Mouse (Mus musculus): ENCODE data around the gene Fbxl3.

The Fbxl3 gene

DNA sequence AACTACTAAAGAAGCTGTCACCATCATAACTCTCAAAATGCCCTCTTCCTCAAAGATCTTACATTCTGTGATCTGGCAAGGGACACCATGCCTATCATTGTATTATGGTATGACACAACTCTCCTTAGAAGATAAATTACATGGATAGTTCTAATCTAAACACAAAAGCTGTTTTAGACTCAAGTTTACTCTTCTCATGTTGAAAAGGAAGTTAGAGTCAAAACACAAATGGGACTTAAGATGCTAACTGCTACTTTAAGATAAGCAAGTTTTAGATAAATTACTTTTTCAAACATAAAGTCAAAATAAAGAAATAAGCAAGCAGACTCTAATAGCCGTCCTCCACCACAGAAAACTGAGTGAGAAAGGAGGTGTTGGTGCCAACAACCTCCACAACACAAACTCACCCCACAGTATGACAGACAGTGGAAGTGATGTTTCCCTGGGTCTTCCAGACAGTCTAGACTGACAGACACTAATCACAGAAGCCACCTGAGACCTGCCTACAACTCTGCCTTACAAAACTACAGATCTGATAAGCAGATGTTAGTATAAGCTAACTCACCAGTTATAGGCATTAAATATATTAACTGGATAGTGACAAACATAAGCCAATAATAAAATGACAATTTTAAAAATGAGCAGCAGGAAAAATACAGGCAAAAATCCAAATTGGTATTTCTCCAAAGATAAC lies 13.4 kb downstream of the Fbxl3 start:
- no peak for DNase-seq (ENCODE audit: low spot score in 2 of 2)

DNA sequence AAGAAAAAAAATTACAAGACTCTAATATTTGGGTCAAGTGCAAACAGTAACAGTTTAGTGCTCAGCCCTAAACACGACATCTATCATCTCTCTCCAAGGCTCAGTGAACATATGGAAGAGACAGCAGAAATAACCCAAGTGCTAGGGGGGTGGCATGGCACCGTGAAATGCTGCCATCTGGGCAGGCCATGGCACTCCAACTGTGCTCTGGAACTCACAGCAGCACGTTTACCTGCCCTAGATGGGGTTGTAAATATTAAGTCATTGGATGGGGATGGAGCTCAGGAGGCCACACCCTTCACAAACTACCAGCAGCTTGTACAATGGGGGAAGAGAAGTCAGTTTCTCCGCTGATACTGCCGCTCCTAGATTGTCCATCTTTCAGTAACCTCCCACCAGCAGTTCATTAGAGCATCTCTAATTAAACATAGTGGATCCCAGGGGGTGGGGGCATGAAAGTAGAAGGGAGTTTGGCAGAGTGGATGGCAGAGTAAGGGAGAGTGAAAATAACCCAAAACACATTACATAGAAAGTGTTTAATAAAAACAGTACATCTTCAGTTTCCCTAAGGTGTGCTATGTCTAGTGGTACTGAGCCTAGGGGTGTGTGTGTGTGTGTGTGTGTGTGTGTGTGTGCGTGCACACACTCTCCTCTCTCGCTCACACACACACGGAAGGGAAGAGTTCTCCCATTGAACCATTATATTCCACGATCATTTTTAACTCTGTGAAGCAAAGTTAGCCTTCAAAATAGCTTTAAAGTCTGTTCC lies 20.0 kb downstream of the Fbxl3 start:
- no peak for DNase-seq (ENCODE audit: low spot score in 2 of 2)

DNA sequence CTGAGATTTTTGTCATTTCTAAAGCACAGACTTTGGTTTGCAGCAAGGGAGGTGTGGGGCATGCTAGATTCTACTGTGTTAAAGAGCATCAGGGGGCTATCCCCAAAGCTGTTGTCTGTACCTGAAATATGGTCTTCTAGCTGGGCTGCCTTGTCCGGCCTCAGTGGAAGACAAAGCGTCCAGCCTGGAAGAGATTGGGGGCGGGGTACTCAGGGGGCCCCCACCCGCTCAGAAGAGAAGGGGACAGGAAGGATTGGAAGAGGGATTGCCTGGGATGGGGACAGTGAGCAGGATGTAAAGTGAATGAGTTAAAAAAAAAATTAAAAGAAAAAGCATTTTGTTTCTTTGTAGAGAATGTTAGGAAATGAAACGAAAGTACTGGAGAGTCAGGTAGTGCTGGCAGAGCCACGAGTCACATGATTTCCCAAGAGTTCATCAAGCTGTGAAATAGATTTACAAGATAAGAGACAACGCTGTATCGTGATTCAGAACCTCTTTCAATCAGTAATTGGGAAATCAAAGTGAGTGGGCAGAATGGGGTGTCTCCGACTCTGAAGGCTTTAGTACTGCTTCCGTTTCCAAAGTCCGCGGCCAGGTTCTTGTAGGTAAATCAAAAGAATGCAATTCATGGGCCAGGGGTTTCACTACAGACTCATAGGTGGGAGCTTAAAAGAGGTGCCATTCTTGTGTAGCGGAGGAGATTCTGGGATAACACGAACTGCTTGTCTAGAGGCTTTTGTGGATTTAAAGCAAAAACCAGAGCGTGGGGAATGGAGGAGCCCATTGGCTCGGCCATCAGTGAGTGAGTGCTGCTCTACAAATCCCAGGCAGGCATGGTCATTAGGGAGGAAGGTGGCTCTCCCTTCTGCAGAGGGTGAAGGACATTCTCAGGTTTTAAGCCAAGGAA lies 21.1 kb downstream of the Fbxl3 start:
- DNase-seq (ENCODE audit: low spot score in 2 of 2): no peak

DNA sequence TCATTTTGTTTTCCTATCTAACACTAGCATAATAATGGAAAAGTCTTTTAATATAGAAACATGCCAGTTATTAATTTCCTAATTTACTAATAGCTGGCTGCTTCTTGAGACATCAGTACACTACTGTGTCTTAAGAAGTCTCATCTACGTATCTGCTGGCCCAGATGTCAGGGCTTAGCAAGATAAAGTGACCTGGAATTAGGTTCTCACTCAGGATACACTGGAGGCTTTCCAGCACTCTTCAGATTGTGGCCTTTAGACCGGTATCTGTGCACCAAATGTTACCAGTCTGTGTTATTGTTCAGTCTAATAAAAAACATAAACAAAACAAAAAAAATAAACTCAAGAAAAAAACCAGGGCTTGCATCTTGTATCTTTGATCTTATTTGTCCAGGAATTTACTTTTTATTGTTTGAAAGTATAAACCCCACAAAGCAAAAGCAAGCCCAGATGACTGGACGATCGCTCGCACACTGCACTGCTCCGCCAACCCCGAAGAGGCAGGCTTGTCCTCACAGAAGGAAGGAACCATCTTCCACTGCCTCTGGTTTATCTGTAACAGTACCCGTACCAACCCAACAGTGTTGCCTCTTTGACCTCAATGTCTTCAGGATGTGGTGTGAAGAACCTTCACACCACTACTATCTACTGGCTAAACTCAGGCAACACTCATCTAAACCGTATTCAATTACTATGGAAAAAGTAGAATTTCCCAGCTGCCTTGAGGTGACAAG lies 21.9 kb downstream of the Fbxl3 start:
- DNase-seq (ENCODE audit: low spot score in 2 of 2): no peak

DNA sequence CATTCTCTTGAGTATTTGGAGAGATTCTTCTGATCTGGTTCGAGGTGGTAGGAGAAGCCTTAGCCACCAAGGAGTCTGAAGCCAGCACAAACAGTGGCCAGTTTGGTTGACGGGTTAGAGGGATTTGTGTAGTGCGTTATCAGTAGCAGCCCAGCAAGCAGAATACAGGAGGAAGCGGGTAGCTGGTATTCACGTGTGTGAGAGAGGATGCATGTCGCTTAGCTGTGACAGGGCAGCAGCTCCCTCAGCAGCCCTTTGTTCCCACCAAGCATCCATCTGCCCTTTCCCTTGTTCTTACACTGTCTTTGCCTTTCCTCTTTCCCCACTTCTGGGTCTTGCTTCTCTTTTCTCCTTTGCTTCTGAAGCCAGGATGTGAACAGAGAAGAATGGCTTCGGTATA lies 24.2 kb downstream of the Fbxl3 start:
- no peak for DNase-seq (ENCODE audit: low spot score in 2 of 2)

DNA sequence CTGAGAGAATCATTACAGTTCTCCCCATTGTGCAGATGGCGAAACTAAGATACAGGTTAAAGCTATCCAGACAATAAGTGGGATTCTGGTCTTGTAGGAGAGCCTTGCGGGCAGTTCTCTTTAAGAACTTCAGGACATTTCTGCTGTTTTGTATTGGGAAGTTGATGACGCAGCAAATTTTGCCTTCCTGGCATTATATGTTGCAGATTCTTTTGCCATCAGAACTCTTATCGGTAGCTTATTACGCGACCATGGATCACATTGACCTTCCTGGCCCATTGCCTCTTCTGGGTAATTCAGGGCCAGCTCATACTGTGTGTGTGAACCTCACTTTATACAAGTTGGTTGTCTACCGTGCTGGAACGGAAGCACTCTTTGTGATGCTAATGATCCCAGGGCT lies 25.5 kb downstream of the Fbxl3 start:
- DNase-seq (ENCODE audit: low spot score in 2 of 2): no peak

DNA sequence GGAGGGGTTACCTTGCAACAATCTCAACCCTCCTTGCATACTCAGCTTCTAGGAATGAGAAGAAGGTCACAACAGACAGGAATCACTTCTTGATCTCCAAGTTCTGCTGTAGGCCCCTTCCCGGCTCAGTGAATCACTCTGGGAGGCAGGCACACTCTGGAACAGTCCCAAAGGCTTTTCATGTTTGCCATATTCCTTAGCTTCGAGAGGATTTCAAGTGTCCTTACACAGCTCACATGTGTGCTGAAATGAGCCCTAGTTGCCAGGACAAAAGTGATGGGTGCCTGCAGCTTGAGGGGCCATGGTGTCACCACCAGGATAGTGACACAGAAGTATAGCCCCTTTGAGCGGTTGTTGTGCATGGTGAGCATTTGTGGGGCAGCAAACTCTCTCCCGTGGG lies 26.6 kb downstream of the Fbxl3 start:
- DNase-seq (ENCODE audit: low spot score in 2 of 2): no peak

DNA sequence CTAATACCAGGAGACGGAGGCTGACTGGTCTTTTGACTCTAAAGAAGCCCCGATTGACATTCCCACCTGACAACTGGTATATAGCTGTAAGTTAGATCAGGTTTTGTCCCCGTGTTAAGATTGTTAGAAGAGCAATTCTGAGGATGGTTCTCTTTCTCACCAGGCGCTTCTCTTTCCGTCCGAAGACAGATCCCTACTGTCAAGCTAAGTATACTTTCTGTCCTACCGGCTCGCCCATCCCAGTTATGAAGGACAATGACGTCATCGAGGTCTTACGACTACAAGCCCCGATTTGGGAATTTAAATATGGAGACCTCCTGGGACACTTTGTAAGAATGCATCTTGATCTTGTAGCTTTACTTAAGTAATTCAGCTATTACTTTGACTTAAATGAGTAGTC lies 27.9 kb downstream of the Fbxl3 start:
- DNase-seq (ENCODE audit: low spot score in 2 of 2): no peak

DNA sequence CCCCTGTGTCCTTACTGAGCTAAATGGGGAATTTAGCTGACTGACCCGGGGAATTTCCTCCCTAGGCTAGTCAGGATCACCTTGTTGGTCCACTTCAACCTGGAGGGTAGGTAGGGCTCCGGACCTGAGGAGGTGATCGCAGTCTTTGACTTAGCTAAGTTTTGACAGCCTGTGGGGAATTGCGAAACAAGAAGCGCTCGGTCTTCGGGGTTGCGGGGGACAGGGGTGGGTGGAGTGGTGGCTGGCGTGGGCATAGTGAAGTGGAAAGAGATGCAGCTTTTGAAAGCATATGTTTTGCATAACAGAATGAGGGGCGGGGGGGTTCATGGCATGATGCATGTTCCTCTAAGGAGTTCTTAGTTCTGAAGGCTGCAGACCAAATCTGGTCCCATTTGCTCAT lies 28.6 kb downstream of the Fbxl3 start:
- peak; percentile 50 to 51 for DNase-seq (ENCODE audit: low spot score in 2 of 2)

DNA sequence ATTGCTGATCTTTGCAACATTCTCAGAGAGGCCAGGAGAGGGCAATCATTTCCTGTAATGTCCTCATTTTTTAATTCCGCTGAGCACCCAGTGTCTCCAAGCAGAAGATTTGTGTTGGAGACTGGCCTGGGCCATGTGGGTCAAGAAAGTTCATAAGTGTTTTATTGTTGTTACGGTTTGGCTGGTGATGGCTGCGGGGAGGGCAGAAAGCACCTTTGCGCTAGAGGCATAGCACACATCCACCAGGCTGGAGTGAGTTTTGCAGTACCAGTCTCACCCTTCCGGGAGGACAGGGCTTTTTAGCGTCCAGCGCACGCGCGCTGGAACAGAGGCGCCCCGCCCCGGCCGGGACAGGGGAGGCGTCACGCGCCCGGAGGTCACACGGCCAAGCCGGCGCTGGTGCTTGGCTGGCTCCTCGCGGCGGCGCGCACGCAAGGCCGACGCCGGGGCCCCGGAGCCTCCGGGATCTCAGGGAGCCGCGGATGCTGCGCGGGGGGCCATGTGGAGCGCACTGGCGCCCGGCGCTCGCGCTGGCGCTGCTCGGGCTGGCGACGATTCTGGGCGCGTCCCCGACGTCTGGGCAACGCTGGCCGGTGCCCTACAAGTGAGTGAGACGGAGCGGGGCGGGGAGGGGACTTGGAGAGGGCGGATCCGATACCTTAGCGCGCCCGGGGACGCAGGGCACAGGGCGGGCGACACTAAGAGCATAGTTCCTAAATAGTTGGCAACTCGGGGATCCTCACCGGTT lies 29.3 kb downstream of the Fbxl3 start, which contains the start of gene Cln5:
Gene Cln5 (plus strand): TSS at position 353 of the 748 bp plus-strand sequence.
- peak; percentile 82 to 94 for DNase-seq (ENCODE audit: low spot score in 2 of 2)

DNA sequence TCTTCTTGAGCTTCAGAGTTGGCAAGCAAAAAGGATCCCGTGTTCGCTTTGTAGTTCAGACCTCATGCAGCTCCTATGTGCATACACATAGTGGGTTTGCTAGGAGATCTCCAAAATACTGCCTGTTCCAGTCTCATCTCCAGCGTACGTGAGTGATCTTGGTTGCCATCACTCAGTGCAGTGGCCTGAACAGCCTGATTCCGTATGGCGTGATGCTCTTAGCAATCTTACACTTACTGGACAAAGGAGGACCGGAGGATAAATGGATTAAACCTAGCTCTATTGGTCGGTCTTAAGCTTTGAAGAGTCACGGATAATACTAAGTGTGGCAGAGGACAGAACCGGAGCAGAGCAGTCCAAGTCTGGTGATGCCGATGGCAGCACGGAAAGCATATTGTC lies 29.9 kb downstream of the Fbxl3 start:
- DNase-seq (ENCODE audit: low spot score in 2 of 2): no peak

DNA sequence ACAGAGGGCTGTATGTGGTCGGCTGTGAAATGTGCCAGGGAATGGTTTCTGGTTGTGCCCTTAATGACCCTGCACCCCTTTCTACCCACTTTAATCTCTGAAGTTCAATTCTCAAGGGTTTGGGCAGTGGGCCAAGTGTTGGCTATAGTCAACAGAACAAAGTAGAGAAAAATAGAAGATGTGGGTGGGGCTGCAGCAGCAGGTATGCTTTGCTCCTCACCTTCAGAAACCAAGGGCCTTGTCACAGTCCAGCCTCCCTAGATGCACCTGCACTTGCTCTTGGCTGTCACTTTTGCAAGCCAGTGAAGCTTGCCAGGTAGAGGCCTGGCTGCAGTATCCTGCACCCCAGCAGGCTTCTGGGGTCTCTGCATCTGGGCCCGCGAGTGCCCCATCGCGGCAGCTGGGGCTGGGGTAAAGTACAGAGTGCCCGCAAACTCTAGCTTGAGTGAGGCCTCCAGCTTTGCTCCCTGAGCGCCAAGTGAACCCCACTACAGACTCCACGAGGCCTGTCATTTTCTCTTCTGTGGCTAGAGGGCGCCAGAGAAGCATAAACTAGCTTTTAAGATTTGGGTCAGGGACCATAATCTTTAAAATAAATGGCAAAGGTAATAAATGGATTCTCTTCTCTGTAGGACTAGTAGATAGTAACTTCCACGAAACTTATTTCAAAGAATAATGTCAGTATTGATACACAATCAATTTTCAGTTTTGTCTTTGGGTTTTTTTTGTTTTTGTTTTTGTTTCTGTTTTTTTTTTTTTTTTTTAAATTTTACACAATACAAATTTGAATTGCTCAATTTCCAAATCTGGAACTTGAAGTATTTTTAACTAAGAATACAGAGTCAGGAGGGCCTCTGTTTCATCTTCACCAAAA lies 33.8 kb downstream of the Fbxl3 start:
- DNase-seq (ENCODE audit: low spot score in 2 of 2): peak; percentile 75 to 88

DNA sequence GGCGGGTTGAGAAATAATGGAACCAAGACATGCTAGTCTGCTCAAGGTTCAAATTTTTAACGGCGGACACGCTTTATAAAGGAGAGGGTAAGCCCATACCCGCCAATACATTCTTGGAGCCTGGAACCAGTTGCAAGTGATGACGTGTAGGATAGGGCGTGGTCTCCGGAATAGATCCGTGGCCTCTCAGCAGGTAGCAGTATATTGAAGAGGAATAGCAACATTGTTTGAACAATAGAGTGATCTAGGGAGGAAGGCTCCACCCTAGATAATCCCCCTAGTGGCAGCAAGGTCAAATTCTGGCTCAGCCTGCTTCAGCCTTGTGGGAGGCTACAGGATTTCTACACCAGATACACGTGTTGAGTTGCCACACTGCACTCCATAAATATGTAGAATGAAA lies 39.9 kb downstream of the Fbxl3 start:
- DNase-seq (ENCODE audit: low spot score in 2 of 2): no peak

DNA sequence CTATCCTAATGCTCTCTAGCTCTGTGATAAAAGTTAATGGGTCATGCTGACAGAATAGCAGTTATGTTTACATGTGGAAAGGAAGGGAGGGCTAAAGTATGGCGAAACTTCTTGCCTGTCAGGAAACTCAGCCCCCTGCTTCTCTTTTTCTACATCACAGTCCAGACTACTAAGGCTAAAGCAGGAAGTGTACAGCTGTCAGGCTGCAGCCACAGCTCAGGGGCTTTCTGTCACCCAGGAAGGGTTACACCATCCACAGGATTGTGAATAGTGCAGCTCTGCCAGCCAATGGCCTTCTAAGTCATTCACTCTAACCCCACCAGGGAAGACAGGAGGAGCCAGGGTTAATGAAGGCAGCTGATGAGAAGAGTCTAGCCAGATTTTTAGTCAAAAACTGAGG lies 40.4 kb downstream of the Fbxl3 start:
- no peak for DNase-seq (ENCODE audit: low spot score in 2 of 2)

DNA sequence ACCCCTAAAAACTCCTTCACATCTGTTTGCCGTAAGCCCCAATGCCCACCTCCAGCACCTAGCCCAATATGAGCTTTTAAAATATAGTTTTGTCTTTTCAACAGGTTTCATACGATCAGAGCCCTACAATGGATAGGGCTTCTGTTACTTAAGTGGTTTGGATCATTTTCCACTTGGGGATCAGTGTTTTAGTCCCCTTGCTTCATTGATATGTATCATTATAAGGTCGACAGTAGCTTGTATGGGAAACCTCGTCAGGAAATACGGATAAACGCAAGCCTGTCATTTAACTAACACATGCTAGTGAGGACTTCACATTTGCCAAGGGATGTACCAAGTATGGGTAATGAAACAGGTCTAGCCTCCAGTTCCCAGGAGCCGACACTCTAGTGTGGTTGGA lies 42.8 kb downstream of the Fbxl3 start:
- DNase-seq (ENCODE audit: low spot score in 2 of 2): no peak

DNA sequence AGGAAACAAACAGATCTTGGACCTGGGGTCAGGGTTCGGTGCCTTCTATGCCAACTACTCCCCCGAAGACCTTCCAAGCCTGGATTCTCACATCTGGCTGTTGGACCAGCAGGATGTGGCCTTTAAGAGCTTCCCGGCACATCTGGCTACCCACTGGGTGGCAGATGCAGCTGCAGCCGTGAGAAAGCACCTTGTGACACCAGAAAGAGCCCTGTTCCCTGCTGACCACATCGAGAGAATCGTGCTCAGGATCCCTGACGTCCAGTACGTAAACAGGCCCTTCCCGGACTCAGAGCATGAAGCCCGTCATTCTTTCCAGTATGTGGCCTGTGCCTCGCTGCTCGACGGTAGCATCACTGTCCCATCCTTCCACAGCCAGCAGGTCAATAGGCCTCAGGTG lies 44.6 kb downstream of the Fbxl3 start:
- DNase-seq (ENCODE audit: low spot score in 2 of 2): no peak

DNA sequence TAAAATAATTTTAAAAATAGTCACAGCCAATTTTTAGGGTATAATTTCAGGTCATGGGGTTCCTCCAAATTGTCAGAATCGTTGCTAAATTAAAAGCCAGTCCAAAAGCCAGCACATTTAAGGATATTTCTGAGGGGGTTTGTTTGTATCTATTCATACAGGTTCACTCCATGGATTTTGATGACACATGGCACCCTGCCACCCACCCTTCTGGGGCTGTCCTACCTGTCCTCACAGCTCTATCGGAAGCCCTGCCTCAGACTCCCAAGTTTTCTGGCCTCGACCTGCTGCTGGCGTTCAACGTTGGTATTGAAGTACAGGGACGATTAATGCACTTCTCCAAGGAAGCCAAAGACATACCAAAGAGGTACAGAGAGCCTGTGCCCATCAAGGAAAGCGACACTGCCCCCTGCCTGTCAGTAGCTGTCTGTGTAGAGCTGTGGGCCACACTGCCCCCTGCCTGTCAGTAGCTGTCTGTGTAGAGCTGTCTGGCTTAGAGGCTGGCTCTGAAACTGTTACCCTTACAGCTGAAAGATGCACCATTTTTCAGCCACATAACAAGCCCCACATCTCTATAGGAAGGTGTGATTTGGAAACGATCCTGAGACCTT lies 48.1 kb downstream of the Fbxl3 start:
- DNase-seq (ENCODE audit: low spot score in 2 of 2): peak; percentile 68 to 89

DNA sequence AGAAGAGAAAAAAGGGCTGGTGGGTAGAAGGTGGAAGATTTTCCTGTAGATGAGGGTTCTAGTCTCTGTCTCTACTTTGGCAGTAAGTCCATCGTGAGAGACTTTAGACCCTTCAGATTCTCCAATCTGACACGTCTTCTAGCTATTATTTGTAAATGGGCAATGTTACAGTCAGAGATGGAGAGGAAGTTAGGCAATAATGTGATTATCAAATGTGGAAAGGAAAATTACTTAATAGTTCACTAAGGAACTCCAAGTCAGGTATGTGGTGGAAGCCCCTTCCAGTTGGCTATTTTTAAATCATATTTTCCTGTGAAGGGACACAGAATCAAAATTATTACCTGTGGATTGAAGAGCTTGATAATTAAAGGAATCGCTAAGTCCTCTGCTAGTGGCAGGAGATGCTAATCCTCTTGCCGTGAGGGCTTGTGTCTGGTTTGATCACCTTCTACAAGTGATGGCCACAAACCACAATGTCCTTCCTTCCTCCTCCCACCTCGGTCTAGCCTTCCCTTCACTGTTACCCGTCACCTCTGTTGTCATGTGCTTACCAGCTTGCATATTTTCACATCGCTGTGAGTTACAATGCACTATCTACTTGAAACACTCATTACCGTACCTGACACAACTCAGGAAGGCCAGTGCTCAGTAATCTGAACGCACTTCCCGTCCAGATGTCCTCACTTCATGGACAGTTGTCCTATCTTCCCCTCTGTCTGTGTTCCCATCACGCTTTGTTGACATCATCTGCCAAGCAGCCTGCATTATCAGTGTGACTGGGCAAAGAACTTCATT lies 50.9 kb downstream of the Fbxl3 start:
- DNase-seq (ENCODE audit: low spot score in 2 of 2): no peak

DNA sequence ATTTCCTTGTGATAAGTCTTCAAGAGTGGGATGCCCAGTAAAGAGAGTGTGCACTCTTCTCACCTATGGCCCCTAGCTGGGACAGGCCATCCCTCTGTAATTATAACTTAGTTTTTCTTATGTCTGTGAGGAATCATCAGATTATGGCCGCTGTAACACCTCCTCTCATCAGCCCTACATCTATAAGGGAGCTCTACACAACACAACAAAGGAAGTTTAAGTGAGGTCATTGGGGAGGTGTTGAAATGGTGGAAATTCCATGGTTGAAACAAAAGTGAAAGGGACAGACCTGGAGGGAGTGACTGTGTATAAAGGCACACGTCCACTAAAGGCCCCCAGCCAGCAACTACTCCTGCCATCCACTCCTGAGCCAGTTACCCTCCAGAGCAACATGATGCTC lies 52.7 kb downstream of the Fbxl3 start, which contains the start of gene Acod1:
Gene Acod1 (plus strand): TSS at position 301 of the 400 bp plus-strand sequence.
- no peak for DNase-seq (ENCODE audit: low spot score in 2 of 2)

Measured in spleen, postnatal 10 days (tissue).